Mouse (Mus musculus): ENCODE data around the gene Hacd4.
"Not testable (repeated sequence)": the region's sequence is repeated elsewhere in the genome, so short reads cannot be mapped to it uniquely, and the experiment has no call there.

The Hacd4 gene

GRCm38 (mm10) chr4:88436593-88437165, 2.0 kb downstream of the Hacd4 start:
- DNase-seq (ENCODE audit: low read depth, low spot score) = no peak

DNA sequence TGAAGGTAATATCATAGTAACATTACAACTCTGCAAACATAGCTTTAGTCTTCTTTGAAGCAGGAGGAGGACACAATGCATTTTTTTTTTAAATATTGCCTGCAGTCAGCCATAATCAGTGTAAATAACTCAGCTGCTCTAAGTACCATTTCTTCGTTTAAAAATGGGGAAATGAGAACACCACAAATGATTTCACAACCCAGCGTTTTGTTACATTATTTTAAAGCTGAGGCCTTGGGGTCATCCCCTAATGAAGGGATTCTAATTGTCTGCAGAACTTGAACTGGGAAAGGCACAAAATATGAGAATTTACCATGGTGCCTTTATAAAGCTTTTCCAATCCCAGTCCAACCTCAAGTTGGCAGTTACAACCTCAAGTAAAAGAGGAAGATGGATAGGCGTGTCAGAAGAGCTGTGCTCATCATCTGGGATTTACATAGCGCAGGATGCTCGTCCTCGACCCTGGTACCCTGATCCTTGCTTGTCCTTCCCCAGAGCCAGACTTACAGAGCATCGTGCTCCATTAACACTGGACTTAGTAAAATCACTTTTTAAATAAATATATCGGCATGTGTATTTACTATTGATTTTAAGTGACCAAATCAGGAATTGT, 6.2 kb downstream of the Hacd4 start:
- no peak for DNase-seq (ENCODE audit: low read depth, low spot score)

DNA sequence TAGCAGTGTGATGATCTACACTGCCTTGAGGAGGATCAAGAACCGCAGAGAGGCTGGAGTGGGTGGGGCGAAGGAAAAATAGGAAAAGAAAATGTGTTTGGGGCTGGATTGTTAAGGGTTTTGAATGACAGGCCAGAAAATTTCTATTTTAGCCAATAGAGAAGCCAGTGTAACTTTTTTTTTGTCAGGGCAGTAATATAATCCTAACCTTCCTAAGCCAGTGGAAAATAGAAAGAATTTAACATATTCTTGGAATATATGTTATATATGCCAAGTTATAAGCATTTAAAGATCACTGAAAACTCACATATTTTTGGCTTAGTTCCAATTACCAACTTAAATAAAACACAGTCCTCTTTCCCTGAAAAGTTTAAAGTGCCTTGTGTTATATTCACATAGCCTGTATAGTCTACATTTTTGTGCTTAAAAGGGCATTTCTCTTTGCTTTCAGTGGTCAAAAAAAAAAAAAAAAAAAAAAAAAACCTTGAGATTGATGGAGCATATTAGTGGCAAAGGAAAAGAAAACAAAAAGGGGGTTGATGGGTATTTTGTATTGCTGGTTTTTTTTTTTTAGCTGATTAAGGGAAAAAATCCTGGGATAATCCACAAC, 11.0 kb downstream of the Hacd4 start:
- DNase-seq (ENCODE audit: low read depth, low spot score) = no peak

- no peak for DNase-seq (ENCODE audit: low read depth, low spot score)
Measured at GRCm38 (mm10) chr4:88424563-88424962, 14.2 kb downstream of the Hacd4 start.

DNA sequence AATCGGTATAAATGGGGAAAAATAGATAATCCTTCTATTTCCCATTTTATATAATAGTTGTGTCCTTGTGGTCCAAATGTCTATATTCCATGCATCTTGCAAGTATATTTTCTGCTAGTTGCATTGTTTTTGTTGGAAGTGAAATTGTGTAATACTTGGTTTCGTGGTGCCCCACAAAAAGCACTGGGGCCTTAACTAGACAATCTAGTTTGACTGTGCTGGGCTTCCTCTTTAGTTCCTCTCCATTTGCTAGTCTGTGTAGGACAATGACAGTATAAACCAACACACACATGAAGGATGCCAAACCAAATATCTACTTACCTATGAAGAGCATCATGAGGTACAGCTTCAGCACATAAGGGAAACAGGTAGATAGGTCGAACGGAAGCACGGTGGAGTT, 19.4 kb downstream of the Hacd4 start:
- DNase-seq (ENCODE audit: low read depth, low spot score) = no peak

DNA sequence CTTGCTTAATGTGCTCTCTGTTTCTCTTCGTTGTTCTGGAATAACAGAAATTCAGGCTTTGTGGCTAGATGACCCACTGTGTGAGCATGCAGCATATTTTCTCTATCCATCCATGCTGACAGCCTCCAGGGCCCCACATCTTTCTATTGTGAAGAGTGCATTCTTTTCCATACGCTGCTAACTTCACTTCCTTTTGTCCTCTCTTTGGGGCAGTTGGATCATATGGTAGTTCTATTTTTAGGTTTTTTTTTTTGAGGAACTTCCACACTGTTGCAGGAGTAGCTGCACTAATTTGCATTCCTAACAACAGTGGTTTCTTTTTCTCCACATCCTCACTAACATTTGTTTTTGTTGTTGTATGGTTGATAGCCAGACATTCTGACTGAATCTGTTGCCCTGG, 23.7 kb downstream of the Hacd4 start:
- DNase-seq (ENCODE audit: low read depth, low spot score) = no peak

GRCm38 (mm10) chr4:88412331-88412730, 26.4 kb downstream of the Hacd4 start:
- no peak for DNase-seq (ENCODE audit: low read depth, low spot score)

DNA sequence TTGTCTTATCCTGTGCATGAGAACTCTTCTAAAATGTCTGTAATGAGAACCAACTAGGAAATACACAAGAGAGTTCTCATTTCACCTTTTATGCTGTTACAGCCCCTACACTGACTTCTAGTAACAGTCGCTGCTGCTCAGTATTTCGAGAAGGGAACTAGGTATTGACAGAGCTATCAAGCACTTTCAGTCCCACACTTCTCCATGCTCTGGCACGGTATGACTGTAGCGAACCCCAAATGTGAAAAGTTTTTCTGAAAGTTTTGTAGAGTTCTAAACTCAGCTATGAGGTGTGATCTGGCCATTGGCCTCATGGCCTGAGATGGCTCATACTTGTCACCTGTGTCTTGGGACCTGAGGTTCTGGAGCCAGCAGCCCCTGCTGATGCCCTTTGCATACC, 29.4 kb downstream of the Hacd4 start:
- DNase-seq (ENCODE audit: low read depth, low spot score) = no peak

- DNase-seq (ENCODE audit: low read depth, low spot score) = no peak
Measured at GRCm38 (mm10) chr4:88406887-88407696, 31.6 kb downstream of the Hacd4 start.

GRCm38 (mm10) chr4:88402884-88403283, 35.8 kb downstream of the Hacd4 start:
- DNase-seq (ENCODE audit: low read depth, low spot score) = no peak

- DNase-seq (ENCODE audit: low read depth, low spot score) = no peak
Measured at GRCm38 (mm10) chr4:88400992-88401313, 37.8 kb downstream of the Hacd4 start.

DNA sequence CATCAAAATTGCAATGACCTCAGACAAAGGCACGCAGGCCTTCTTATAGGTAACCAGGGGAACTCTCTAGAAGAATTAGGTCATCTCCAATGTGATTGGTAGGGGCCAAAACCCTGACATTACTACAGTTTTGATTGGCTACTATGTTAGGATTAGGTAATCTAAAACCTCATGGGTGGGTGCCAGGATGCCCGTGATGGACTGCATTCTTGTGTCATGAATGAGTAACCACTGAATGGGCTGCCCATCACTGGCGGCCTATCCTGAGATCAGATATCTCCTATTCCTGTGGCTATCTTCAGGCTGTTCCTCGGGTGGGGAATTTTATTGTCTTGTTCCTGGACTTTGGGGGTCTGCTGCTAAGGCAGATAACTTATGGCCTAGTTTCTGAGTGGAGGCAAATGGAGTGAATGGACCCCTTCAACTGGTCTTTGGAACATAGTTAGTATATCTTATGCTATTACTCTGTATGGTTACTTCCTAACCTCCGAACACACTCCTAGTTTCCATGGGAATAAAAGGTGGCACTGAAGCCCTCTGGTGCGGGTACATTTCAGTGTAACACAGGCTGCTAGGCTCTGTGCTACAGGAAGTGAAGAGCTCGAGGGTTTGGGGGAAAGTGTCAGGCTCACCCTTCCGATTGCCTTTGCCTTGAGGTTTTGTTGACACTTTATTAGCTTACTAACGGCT, 38.3 kb downstream of the Hacd4 start:
- DNase-seq (ENCODE audit: low read depth, low spot score) = no peak

DNA sequence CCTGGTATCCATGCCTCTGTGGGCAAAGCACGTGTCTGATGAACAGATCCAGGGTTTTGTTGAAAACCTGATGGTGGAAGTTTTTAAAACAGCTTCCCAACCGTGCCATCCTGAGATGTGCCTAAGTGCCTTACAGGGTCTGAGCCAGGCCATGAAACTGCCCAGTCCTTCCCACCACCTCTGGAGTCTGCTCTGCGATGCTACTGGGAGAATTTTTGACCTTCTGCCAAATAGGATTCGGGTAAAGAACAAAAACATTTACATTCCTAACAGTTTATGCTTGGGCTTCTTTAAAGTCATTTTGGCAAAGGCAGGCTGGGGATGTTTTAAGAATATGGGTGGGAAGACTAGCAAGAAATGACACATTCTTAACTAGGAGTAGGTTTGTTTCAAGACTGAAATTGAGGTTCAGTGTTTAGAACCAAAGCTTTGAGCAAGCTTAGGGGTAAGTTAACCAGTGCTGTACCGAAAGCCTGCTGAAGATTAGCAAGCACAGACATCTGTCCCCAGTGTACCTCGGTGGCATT, 41.7 kb downstream of the Hacd4 start:
- no peak for DNase-seq (ENCODE audit: low read depth, low spot score)

GRCm38 (mm10) chr4:88395717-88396116, 43.0 kb downstream of the Hacd4 start:
- DNase-seq (ENCODE audit: low read depth, low spot score) = no peak

DNA sequence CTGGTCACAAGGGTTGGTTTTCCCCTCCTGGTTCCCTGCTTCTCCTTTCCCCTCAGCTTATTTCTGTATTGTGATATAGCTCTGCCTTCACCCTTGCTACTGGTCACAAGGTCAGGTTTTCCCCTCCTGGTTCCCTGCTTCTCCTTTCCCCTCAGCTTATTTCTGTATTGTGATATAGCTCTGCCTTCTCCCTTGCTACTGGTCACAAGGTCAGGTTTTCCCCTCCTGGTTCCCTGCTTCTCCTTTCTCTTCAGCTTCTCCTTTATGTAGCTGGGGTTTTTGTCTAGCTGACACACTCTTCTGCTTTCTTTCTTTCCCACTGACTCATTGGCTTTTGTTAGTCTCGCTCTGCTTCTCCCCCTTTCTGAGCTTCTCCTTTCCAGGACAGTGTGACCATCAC, 48.1 kb downstream of the Hacd4 start:
- DNase-seq (ENCODE audit: low read depth, low spot score) = not testable (repeated sequence)

DNA sequence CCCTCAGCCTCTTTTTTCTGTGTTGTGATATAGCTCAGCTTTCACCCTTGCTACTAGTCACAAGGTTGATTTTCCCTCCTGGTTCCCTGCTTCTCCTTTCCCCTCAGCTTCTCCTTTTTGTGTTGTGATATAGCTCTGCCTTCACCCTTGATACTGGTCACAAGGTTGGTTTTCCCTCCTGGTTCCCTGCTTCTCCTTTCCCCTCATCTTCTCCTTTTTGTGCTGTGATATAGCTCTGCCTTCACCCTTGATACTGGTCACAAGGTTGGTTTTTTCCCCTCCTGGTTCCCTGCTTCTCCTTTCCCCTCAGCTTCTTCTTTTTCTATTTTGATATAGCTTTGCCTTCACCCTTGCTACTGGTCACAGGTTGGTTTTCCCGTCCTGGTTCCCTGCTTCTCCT, 48.7 kb downstream of the Hacd4 start:
- no peak for DNase-seq (ENCODE audit: low read depth, low spot score)

DNA sequence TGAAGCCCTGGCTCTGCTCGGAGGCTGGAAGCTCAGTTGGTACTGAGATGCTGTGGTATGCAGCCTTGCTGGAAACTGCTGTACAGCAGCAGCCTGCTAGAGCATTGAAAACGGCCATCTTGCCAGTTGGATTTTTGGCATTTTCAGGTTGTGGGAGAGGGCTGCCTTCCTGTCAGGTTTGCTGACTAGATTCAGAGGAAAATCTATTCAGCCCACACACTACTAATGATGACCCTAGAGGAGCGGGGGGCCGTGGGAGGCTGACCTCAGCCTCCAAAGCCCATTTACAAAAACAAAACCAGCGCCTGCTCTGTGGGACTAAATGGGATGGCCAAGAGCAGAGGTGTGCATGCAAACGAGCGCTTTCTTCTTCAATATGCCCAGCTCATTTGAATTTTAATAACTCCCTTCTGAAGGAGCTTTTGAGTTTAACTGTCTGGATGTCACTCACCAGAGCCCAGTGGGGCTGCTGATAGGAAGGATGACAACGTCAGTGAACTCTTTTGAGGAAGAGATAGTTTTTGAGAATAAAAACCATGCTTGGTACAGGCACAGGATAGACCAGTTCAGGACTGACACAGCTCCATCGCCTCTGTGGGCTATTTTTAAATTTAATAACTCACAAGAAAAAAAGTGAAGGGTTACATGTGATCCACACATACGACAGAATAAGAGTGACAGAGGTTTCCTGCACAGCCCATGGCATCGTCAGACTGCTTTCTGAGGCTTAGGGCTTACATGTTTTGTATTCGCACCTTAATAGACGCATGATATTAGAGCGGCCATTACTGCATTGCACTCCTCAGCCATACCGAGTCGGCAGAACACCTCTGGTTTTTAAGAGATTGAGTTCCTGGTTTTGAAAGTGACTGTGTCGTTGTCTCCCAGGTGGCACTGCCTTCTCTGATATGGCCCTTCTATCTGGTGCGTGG, 66.2 kb downstream of the Hacd4 start:
- DNase-seq (ENCODE audit: low read depth, low spot score) = no peak

- DNase-seq (ENCODE audit: low read depth, low spot score) = no peak
Measured at GRCm38 (mm10) chr4:88370819-88371218, 67.9 kb downstream of the Hacd4 start.

GRCm38 (mm10) chr4:88369951-88370350, 68.8 kb downstream of the Hacd4 start:
- no peak for DNase-seq (ENCODE audit: low read depth, low spot score)

GRCm38 (mm10) chr4:88357431-88357830, 81.3 kb downstream of the Hacd4 start:
- no peak for DNase-seq (ENCODE audit: low read depth, low spot score)

DNA sequence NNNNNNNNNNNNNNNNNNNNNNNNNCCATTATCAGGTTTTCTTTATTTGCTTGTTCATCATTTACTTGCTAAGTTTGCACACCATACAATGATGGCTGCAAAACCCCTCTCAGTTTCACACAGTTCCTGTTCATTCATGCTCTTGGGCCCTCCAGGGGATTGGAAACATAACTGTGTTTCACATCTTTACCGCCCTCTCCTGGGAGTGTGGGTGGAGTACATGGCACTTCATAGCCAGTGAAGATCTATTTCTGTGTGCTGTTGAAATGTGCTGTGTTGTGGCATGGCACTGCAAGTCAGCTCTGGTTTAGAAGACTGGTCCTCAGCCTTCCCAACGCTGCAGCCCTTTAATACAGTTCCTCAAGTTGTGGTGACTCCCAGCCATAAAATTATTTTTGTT, 82.1 kb downstream of the Hacd4 start:
- peak; percentile 34 for DNase-seq (ENCODE audit: low read depth, low spot score)
